Comparison of ENCODE assay signal across 9 mouse cellular contexts in genomic region chr6:34495140-34495551, GRCm38 (mm10). TPM values are rescaled to one million over a fixed set of nuclear protein-coding genes. Genes with fewer than 3 reads are reported as not detected.
DNase-seq lines count a peak whose midpoint lies in the region; ATAC-seq and TF ChIP-seq lines count a peak whose summit lies in the region.
"Had no signal": no experiment of that assay in that cellular context is flagged by ENCODE, and none has a peak within 500 bp of the region (broad histone marks: within the 10 kb centered on the region; RNA-seq: fewer than 3 reads in every experiment).

No protein-coding gene starts in this region.

- H3K27ac ChIP-seq in neural tube, embryonic 13.5 days (replicated peaks), result peak overlapping the region; percentile 4; the same call in 1 of the 2 replicates
- H3K27ac ChIP-seq in neural tube, embryonic 15.5 days (replicated peaks), result no peak overlapping the region
- H3K27ac ChIP-seq in kidney, adult 2 months (ENCODE audit: insufficient read depth, low read depth, low read length), result peak overlapping the region; percentile 91

- no peaks in the 10 kb centered on the region for H3K36me3 ChIP-seq in neural tube, embryonic 13.5 days
- no peaks in the 10 kb centered on the region for H3K36me3 ChIP-seq in neural tube, embryonic 15.5 days
- H3K36me3 ChIP-seq in kidney, adult 2 months (ENCODE audit: control insufficient read depth, insufficient read depth, low read length), result no peaks in the 10 kb centered on the region

- no peaks in the 10 kb centered on the region for H3K27me3 ChIP-seq in neural tube, embryonic 13.5 days
- H3K27me3 ChIP-seq in neural tube, embryonic 15.5 days (replicated peaks), result no peaks in the 10 kb centered on the region
- H3K27me3 ChIP-seq in kidney, adult 2 months (replicated peaks; ENCODE audit: control insufficient read depth, insufficient read depth, low read length), result no peaks in the 10 kb centered on the region

- TF ChIP-seq POLR2A in kidney, adult 2 months (IDR thresholded peaks at IDR 0.05; ENCODE audit: low read depth, low read length), result no peak

- no peak overlapping the region for H3K9ac ChIP-seq in neural tube, embryonic 13.5 days
- H3K9ac ChIP-seq in neural tube, embryonic 15.5 days (replicated peaks), result no peak overlapping the region

- 70% methylated on average over 7 of the region's 7 CpGs for WGBS in neural tube, embryonic 13.5 days
- 67% methylated on average over 7 of the region's 7 CpGs for WGBS in neural tube, embryonic 15.5 days
- 18% methylated on average over 7 of the region's 7 CpGs for WGBS in kidney, adult 2 months

- H3K4me2 ChIP-seq in neural tube, embryonic 13.5 days, result no peak overlapping the region
- H3K4me2 ChIP-seq in neural tube, embryonic 15.5 days, result no peak overlapping the region

- no peaks in the 10 kb centered on the region for H3K9me3 ChIP-seq in neural tube, embryonic 13.5 days
- no peaks in the 10 kb centered on the region for H3K9me3 ChIP-seq in neural tube, embryonic 15.5 days (replicated peaks)

- DNase-seq in kidney, adult 2 months, result peak; percentile 78
- DNase-seq in lung, postnatal 25 days (ENCODE audit: low spot score), result peak; percentile 32
- DNase-seq in spleen, postnatal 10 days (ENCODE audit: low spot score in 2 of 2), result no peak
- no peak for DNase-seq in spleen, adult 18-20 months
- no peak for DNase-seq in cerebellum, postnatal 36 days
- DNase-seq: cerebellum, adult 2 months; layer of hippocampus, postnatal 36 days had no signal

- no peak for ATAC-seq in neural tube, embryonic 13.5 days (ENCODE audit: low read depth)
- no peak for ATAC-seq in neural tube, embryonic 15.5 days (ENCODE audit: low FRiP score)

- H3K4me1 ChIP-seq in neural tube, embryonic 13.5 days (replicated peaks), result peaks cover 36% of the 10 kb centered on the region
- peaks cover 18% of the 10 kb centered on the region for H3K4me1 ChIP-seq in neural tube, embryonic 15.5 days
- H3K4me1 ChIP-seq in kidney, adult 2 months (ENCODE audit: control insufficient read depth, insufficient read depth, low read length), result peaks cover 9% of the 10 kb centered on the region; the same call in 1 of the 2 replicates

- H3K4me3 ChIP-seq in neural tube, embryonic 13.5 days, result no peak overlapping the region
- H3K4me3 ChIP-seq in neural tube, embryonic 15.5 days (replicated peaks), result no peak overlapping the region
- no peak overlapping the region for H3K4me3 ChIP-seq in kidney, adult 2 months (ENCODE audit: insufficient read depth, low read depth, low read length)

- no peak for TF ChIP-seq CTCF in kidney, adult 2 months (conservative IDR thresholded peaks at IDR 0.05; ENCODE audit: insufficient read depth, insufficient read length, low read depth, low read length)

RNA-seq across cellular contexts. Expression of gene Bpgm, which starts 19.1 kb away (rescaled TPM):
- polyA plus RNA-seq in neural tube, embryonic 13.5 days (2015; fragmentation: Nextera tagmentation; extraction: Ambion mirVana), result 74.0 and 75.0 TPM in 2 replicates
- polyA plus RNA-seq in neural tube, embryonic 15.5 days (2015; fragmentation: Nextera tagmentation; extraction: Ambion mirVana), result 70.5 and 82.6 TPM in 2 replicates
- 24.4 and 32.4 TPM in 2 replicates for polyA plus RNA-seq in kidney, adult 2 months (2012; rRNA removed)

Comparison
In these comparisons a context has a peak if more than half of its experiments do, and no peak if none do; other contexts are left out.
1. DNase-seq: peak in kidney, adult 2 months (single experiment) and lung, postnatal 25 days (single experiment); none in spleen, postnatal 10 days (0 of 2), spleen, adult 18-20 months (0 of 2) and cerebellum, postnatal 36 days (0 of 2).